Mouse (Mus musculus) heart, postnatal 0 days (tissue): ENCODE measurements around the gene Prrt1.

Source experiments
- CTCF ChIP-seq: IDR thresholded peaks from 2 replicates; pipeline ENCODE4 v1.5.1; 2016; ENCODE audit warnings: antibody characterized with exemption, control low read depth, low read depth
- EP300 ChIP-seq: IDR thresholded peaks from 2 replicates; pipeline ENCODE4 v1.6.1; 2016; ENCODE audit warnings: antibody characterized with exemption, low read depth

DNA sequence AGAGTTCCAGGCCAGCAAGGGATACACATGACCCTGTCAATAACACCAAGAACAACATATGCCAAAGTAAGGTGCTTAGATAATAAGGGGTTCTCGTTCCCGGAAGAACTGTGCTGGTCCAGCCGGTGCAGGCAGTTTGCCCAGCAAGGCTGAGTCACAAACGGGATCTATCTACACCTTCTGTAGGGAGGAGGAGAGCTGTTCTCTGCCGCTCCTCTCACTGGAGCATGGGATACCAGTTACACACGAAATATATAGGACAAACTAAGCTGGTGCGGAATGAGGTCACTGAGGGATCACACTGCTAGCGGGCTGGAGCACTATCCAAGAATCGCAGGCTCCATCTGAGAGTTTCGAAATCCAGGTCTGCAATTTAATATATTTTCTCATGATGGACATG lies 14.6 kb downstream of the Prrt1 start:
- TF ChIP-seq EP300 (no peak), CTCF (no peak)
